Mouse (Mus musculus) skeletal muscle tissue, adult 2 months (tissue): ENCODE data around the gene Trim2.

Experiments used
- DNase-seq: peaks from one replicate; pipeline ENCODE4 v3.0.0-alpha.2; 2012; ENCODE audit warnings: low read depth, low spot score

Gene Trim2

DNA sequence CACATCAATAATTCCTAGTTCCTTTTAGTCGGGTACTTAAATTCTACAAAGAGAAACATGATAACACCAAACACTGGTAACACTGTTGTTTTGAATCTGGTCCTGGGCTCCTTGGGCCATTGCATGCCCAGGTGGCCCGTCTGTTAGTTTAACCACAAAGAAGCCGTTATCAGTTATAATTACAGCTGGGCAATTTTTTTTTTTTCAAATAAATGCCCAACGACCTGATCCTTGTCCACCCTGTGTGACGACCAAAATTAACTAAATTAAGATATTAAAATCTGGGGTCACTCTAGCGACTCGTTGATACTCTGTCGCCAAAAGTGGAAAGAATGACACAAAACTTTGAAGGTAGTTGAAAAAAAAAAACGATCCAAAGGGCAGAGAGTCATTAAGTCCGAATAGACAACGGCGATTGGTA lies 151.9 kb downstream of the Trim2 start:
- DNase-seq: peak; percentile 11

GRCm38 (mm10) chr3:84149831-84150230 lies 156.8 kb downstream of the Trim2 start:
- no peak for DNase-seq

- no peak for DNase-seq
Measured at GRCm38 (mm10) chr3:84140947-84141346, 165.7 kb downstream of the Trim2 start.

- no peak for DNase-seq
Measured at GRCm38 (mm10) chr3:84136509-84136908, 170.2 kb downstream of the Trim2 start.

- DNase-seq: no peak
Measured at GRCm38 (mm10) chr3:84135933-84136332, 170.7 kb downstream of the Trim2 start.

GRCm38 (mm10) chr3:84135387-84135786 lies 171.3 kb downstream of the Trim2 start:
- DNase-seq: no peak

GRCm38 (mm10) chr3:84131369-84131768 lies 175.3 kb downstream of the Trim2 start:
- no peak for DNase-seq

GRCm38 (mm10) chr3:84130776-84131175 lies 175.9 kb downstream of the Trim2 start:
- DNase-seq: no peak

DNA sequence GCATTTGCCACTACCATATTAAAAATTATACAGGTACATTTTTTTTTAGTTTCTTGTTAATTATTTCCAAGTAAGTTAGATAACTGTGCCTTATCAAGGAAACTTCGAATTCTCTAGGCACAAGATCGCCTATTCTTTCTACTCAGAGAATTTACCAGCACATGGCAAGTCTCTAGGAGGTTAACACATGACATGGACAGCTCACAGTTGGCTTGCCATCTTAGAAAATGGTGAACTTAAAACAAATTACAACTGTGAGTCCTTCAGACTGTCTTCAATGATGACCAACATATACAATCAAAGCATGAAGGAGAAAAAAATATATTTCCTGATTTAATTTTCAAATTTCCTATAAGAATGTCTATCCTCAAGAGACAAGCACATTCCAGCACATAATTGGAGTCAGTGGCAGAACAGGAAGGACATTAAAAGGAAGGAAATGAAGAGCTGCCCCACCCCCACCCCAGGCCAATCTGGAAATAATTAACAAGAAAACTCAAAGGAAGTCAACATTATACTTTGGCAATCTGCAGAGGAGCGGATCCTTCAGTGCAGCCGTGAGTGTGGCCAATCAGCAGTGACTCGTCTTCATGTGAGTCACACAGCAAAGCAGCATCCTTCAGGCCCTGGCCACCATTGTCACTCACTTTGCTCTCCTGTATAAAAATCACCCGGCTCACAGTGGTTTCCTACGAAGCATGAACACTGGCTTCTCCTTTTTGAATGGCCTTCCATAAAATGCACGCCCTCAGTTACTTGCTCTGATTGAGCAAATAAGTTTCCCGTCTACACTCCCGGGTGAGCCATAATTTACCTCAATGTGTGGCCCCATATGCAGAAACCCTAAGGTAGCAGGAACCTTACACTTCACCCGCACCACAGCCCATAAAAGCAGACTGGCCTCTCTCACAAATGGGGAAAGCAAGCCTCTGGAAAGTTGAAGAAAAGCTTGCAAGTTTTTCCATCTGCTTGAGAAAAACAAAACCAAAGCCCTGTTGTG lies 177.5 kb downstream of the Trim2 start:
- DNase-seq: no peak

GRCm38 (mm10) chr3:84127431-84127830 lies 179.2 kb downstream of the Trim2 start:
- DNase-seq: no peak

- no peak for DNase-seq
Measured at GRCm38 (mm10) chr3:84126721-84127120, 180.0 kb downstream of the Trim2 start.

DNA sequence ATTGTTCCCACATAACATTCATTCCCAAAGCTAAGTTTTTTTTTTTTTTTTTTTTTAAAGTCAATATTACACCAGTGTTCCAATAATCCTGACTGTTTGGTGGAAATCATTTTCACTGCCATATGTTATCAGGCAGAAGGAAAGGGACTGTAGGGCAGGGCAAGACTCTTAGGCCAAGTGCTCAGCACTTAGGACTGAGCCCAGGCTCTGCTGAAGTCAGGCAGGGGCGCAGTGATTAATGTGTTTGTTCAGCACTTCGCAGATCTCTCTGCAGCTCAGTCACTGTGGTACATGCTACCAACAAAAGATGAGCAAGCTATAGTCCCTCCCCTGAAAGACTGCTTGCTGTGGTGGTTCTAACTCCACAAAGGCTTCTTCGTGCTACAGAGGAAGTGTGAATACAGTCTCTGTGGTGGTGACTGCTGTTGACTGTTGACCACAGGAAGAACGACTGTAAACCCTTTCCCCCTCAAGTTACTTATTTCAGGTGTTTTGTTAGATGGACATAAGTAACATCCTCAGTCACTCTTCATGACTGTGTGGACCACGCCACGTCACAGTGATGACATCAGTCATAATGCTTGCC lies 180.9 kb downstream of the Trim2 start:
- no peak for DNase-seq

- no peak for DNase-seq
Measured at GRCm38 (mm10) chr3:84123461-84123860, 183.2 kb downstream of the Trim2 start.

GRCm38 (mm10) chr3:84118718-84119117 lies 188.0 kb downstream of the Trim2 start:
- no peak for DNase-seq

- DNase-seq: no peak
Measured at GRCm38 (mm10) chr3:84118178-84118577, 188.5 kb downstream of the Trim2 start.
